Mouse (Mus musculus) 416B (cell line): ENCODE measurements around the gene Pex6.

Source experiments
- DNase-seq: peaks from one replicate; pipeline ENCODE4 v3.0.0; 2011; ENCODE audit warnings: low read depth

Pex6 gene

GRCm38 (mm10) chr17:46774131-46774472 lies 62.8 kb downstream of the Pex6 start:
- DNase-seq, result no peak

GRCm38 (mm10) chr17:46775070-46775469 lies 63.8 kb downstream of the Pex6 start:
- DNase-seq, result no peak
